8 mouse cellular contexts compared by ENCODE assay signal in the genomic region with DNA sequence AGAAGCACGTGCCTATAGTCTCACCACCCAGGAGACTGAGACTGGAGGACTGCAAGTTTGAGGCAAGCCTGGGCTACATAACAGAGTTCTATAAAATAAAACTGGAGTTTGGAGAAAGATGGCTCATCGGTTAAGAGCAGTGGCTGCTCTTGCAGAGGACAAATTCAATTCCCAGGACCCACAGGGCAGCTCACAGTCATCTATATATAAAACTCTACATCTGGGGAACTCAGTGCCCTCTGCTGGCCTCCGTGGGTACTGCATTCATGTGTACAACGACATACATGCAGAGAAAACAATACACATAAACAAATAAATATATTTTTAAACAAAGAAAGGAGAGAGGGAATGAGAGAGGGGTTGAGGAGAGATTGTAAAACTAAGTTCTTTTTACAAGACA.
DNase-seq lines count a peak whose midpoint lies in the region; ATAC-seq lines count a peak whose summit lies in the region.

No protein-coding gene starts in this region.

- DNase-seq in heart, adult 18-20 months: peak; percentile 28 to 67
- DNase-seq in heart, adult 8-10 months (ENCODE audit: low spot score): no peak
- peak; percentile 40 for DNase-seq in right cerebral cortex, postnatal 14 days
- DNase-seq in right cerebral cortex, postnatal 25 days: no peak
- DNase-seq in c-Kit-positive CD71-positive TER-119-positive erythroid progenitor cells, embryonic 14.5 days (ENCODE audit: low spot score): peak; percentile 31
- DNase-seq in kidney, postnatal 14 days: peak; percentile 27
- peak; percentile 29 for DNase-seq in retina, postnatal 7 days (ENCODE audit: low read depth, low spot score)

- ATAC-seq in erythroid progenitor cell, adult 5-6 weeks (replicated peaks; ENCODE audit: low FRiP score, poor library complexity, severe bottlenecking): no peak

Comparison
In these comparisons a context has a peak if more than half of its experiments do, and no peak if none do; other contexts are left out.
1. DNase-seq: peak in heart, adult 18-20 months (2 of 2), right cerebral cortex, postnatal 14 days (single experiment), c-Kit-positive CD71-positive TER-119-positive erythroid progenitor cells, embryonic 14.5 days (single experiment), kidney, postnatal 14 days (single experiment) and retina, postnatal 7 days (single experiment); none in heart, adult 8-10 months (single experiment) and right cerebral cortex, postnatal 25 days (single experiment).